Mouse (Mus musculus): Measurements from ENCODE around the gene Uprt. TPM values are rescaled to one million over a fixed set of nuclear protein-coding genes. Genes with fewer than 3 reads are reported as not detected.

The Uprt gene
- polyA plus RNA-seq, 1 experiment, result 3.6 TPM

DNA sequence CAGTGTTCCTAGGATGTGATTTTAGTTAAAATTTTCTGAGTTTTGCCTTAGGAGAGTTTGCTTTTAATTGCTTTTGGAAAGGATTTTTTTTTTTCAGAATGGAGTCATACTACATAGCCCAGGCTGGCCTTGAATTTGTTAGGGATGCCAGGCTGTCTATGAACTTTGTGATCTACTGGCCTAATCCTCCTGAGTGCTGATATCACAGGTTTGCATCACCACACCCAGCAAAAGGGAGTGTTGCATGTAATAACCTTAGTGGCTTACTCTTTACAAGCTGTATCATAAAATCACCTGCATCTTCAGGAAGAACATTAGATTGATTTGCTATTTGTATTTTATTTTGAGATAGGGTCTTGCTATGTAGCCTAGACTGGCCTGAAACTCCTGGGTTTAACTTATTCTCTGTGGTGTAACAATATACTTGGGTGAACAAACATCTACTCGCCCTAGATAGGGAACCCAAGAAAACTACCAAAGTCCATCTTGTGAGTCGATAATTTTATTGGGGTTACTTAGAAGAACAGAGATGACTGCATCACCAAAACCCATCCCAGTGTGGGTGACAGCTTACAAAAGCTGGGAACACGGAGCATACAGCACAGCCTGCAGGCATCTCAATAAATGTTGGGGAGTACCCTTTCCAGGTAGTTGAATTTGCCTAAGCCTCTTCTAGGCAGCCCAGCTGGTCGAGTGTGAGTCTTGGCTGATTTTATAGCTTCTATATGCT is 7.2 kb downstream of the Uprt start:
- no peaks in the 10 kb centered on the region for H3K36me3 ChIP-seq (ENCODE audit: control insufficient read depth, insufficient read depth)
- TF ChIP-seq SRF (IDR thresholded peaks at IDR 0.05; ENCODE audit: control insufficient read depth, insufficient read length, low read depth) (no peak), TCF12 (IDR thresholded peaks at IDR 0.05; ENCODE audit: insufficient read depth, poor library complexity, severe bottlenecking) (no peak), TCF3 (IDR thresholded peaks at IDR 0.05; ENCODE audit: insufficient read length, low read depth) (no peak)
- no peaks in the 10 kb centered on the region for H3K27me3 ChIP-seq (ENCODE audit: control insufficient read depth, insufficient read depth, insufficient read length)
- no peak overlapping the region for H3K4me2 ChIP-seq (ENCODE audit: low read depth)
- peaks cover 52% of the 10 kb centered on the region for H3K79me2 ChIP-seq (ENCODE audit: control insufficient read depth, insufficient read depth)
- H3ac ChIP-seq (ENCODE audit: control insufficient read depth, insufficient read length), result no peak overlapping the region
- no peak overlapping the region for H3K4me3 ChIP-seq

DNA sequence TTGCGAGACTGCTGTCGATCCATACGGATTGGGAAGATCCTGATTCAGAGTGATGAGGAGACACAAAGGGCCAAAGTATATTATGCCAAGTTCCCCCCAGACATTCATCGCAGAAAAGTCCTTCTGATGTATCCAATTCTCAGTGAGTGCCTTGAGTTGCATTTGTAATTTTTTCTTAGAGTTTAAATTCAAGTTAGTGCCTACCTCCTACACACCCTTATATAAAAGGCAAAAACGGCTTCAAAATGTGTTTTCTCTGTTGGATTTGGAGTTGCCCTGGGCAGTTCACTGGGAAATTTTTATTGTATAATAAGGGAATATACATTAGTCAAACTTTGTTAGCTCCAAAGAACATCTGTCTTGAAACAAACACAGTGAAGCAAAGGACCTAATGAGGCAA is 19.1 kb downstream of the Uprt start:
- Histone ChIP-seq H3K4me2 (ENCODE audit: low read depth) (no peak overlapping the region), H3K79me2 (ENCODE audit: control insufficient read depth, insufficient read depth) (no peaks in the 10 kb centered on the region), H3K27me3 (ENCODE audit: control insufficient read depth, insufficient read depth, insufficient read length) (no peaks in the 10 kb centered on the region), H3ac (ENCODE audit: control insufficient read depth, insufficient read length) (no peak overlapping the region), H3K36me3 (ENCODE audit: control insufficient read depth, insufficient read depth) (peaks cover 10% of the 10 kb centered on the region), H3K4me3 (no peak overlapping the region)
- TF ChIP-seq SRF (IDR thresholded peaks at IDR 0.05; ENCODE audit: control insufficient read depth, insufficient read length, low read depth) (no peak), POLR2AphosphoS2 (IDR thresholded peaks at IDR 0.05; ENCODE audit: insufficient read length, low read depth) (no peak), TCF3 (IDR thresholded peaks at IDR 0.05; ENCODE audit: insufficient read length, low read depth) (no peak), E2F4 (IDR thresholded peaks at IDR 0.05; ENCODE audit: insufficient read depth) (no peak), MAX (IDR thresholded peaks at IDR 0.05; ENCODE audit: low read depth) (no peak), USF1 (IDR thresholded peaks at IDR 0.05; ENCODE audit: low read depth) (no peak), REST (IDR thresholded peaks at IDR 0.05; ENCODE audit: insufficient read depth, insufficient read length) (no peak), CEBPB (IDR thresholded peaks at IDR 0.05; ENCODE audit: insufficient read depth, poor library complexity, severe bottlenecking) (no peak), MYOD1 (IDR thresholded peaks at IDR 0.05; ENCODE audit: control insufficient read depth in 1 of 3, insufficient read length in 2 of 3, low read depth in 2 of 3) (no peak), MYOG (IDR thresholded peaks at IDR 0.05; ENCODE audit: control insufficient read depth in 1 of 3, insufficient read depth in 1 of 3, insufficient read length in 2 of 3, low read depth in 2 of 3) (no peak)

GRCm38 (mm10) chrX:104542635-104543034 is 60.0 kb downstream of the Uprt start:
- Histone ChIP-seq H3K79me2 (ENCODE audit: control insufficient read depth, insufficient read depth) (no peaks in the 10 kb centered on the region), H3K4me2 (ENCODE audit: low read depth) (no peak overlapping the region), H3K27me3 (ENCODE audit: control insufficient read depth, insufficient read depth, insufficient read length) (no peaks in the 10 kb centered on the region), H3K36me3 (ENCODE audit: control insufficient read depth, insufficient read depth) (no peaks in the 10 kb centered on the region), H3ac (ENCODE audit: control insufficient read depth, insufficient read length) (no peak overlapping the region), H3K4me3 (no peak overlapping the region)
- no peak for TF ChIP-seq POLR2AphosphoS2 (IDR thresholded peaks at IDR 0.05; ENCODE audit: insufficient read length, low read depth)
- no peak for TF ChIP-seq POLR2A (IDR thresholded peaks at IDR 0.05; ENCODE audit: insufficient read length, low read depth)
- TF ChIP-seq USF1 (IDR thresholded peaks at IDR 0.05; ENCODE audit: low read depth), result no peak
- TF ChIP-seq E2F4 (IDR thresholded peaks at IDR 0.05; ENCODE audit: insufficient read depth), result no peak
- TF ChIP-seq MAX (IDR thresholded peaks at IDR 0.05; ENCODE audit: low read depth), result no peak
- no peak for TF ChIP-seq MYOG (IDR thresholded peaks at IDR 0.05; ENCODE audit: control insufficient read depth in 1 of 3, insufficient read depth in 1 of 3, insufficient read length in 2 of 3, low read depth in 2 of 3)
- no peak for TF ChIP-seq TCF12 (IDR thresholded peaks at IDR 0.05; ENCODE audit: insufficient read depth, poor library complexity, severe bottlenecking)
- no peak for TF ChIP-seq MYOD1 (IDR thresholded peaks at IDR 0.05; ENCODE audit: control insufficient read depth in 1 of 3, insufficient read length in 2 of 3, low read depth in 2 of 3)
- no peak for TF ChIP-seq CEBPB (IDR thresholded peaks at IDR 0.05; ENCODE audit: insufficient read depth, poor library complexity, severe bottlenecking)
- no peak for TF ChIP-seq SRF (IDR thresholded peaks at IDR 0.05; ENCODE audit: control insufficient read depth, insufficient read length, low read depth)
- TF ChIP-seq TCF3 (IDR thresholded peaks at IDR 0.05; ENCODE audit: insufficient read length, low read depth), result no peak
- TF ChIP-seq REST (IDR thresholded peaks at IDR 0.05; ENCODE audit: insufficient read depth, insufficient read length), result no peak

GRCm38 (mm10) chrX:104543919-104544595 is 61.4 kb downstream of the Uprt start:
- TF ChIP-seq MAX (IDR thresholded peaks at IDR 0.05; ENCODE audit: low read depth), result no peak
- TF ChIP-seq POLR2AphosphoS2 (IDR thresholded peaks at IDR 0.05; ENCODE audit: insufficient read length, low read depth), result no peak
- TF ChIP-seq USF1 (IDR thresholded peaks at IDR 0.05; ENCODE audit: low read depth), result no peak
- TF ChIP-seq TCF12 (IDR thresholded peaks at IDR 0.05; ENCODE audit: insufficient read depth, poor library complexity, severe bottlenecking), result no peak
- TF ChIP-seq SRF (IDR thresholded peaks at IDR 0.05; ENCODE audit: control insufficient read depth, insufficient read length, low read depth), result no peak
- no peak for TF ChIP-seq E2F4 (IDR thresholded peaks at IDR 0.05; ENCODE audit: insufficient read depth)
- TF ChIP-seq MYOG (IDR thresholded peaks at IDR 0.05; ENCODE audit: control insufficient read depth in 1 of 3, insufficient read depth in 1 of 3, insufficient read length in 2 of 3, low read depth in 2 of 3), result no peak
- TF ChIP-seq CEBPB (IDR thresholded peaks at IDR 0.05; ENCODE audit: insufficient read depth, poor library complexity, severe bottlenecking), result no peak
- TF ChIP-seq TCF3 (IDR thresholded peaks at IDR 0.05; ENCODE audit: insufficient read length, low read depth), result no peak
- TF ChIP-seq REST (IDR thresholded peaks at IDR 0.05; ENCODE audit: insufficient read depth, insufficient read length), result no peak
- TF ChIP-seq POLR2A (IDR thresholded peaks at IDR 0.05; ENCODE audit: insufficient read length, low read depth), result no peak
- no peak for TF ChIP-seq MYOD1 (IDR thresholded peaks at IDR 0.05; ENCODE audit: control insufficient read depth in 1 of 3, insufficient read length in 2 of 3, low read depth in 2 of 3)
- Histone ChIP-seq H3ac (ENCODE audit: control insufficient read depth, insufficient read length) (no peak overlapping the region), H3K79me2 (ENCODE audit: control insufficient read depth, insufficient read depth) (no peaks in the 10 kb centered on the region), H3K4me2 (ENCODE audit: low read depth) (no peak overlapping the region), H3K36me3 (ENCODE audit: control insufficient read depth, insufficient read depth) (no peaks in the 10 kb centered on the region), H3K27me3 (ENCODE audit: control insufficient read depth, insufficient read depth, insufficient read length) (no peaks in the 10 kb centered on the region), H3K4me3 (no peak overlapping the region)

Data from myocyte (in vitro differentiated cells).